Mouse (Mus musculus) liver, postnatal 0 days (tissue): Measurements from ENCODE around the gene Krt28.
A peak's percentile ranks its signal among the peaks of the same experiment; 100 is the strongest.

Experiments
- CTCF ChIP-seq: sonication (generic); IDR thresholded peaks from 2 replicates; pipeline ENCODE4 v1.5.1; 2016; ENCODE audit warnings: antibody characterized with exemption, low read depth
- EP300 ChIP-seq: IDR thresholded peaks from 2 replicates; pipeline ENCODE4 v1.6.1; 2016; ENCODE audit warnings: antibody characterized with exemption, low read depth, mild to moderate bottlenecking

- TF ChIP-seq CTCF (peak; percentile 90), EP300 (no peak)
Observed at GRCm38 (mm10) chr11:99379568-99379967, 4.9 kb upstream of the Krt28 start.
